Mouse (Mus musculus) T-cell, adult 2 months (primary cell): ENCODE results near the gene Mansc4.

Source experiments
- DNase-seq: peaks from one replicate; pipeline ENCODE4 v3.0.0; 2022; ENCODE audit warnings: low spot score

Gene Mansc4

DNA sequence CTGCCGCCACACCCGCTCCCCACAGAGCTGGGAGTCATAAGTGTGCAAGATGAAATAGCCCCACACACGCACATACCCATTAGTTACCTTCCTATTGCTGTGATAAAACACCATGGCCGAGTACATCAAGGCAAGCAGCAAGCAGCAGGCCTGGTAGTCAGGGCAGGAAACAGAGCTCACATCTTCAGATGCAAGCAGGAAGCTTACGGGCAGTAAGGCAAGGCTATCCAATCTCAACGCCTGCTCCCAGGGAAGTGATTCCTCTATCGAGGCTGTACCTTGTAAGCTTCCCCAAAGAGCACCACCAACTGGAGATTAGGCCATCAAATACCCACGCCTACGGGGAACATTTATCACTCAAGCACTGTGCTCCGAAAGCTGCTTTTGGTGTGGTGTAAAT is 6.9 kb downstream of the Mansc4 start:
- DNase-seq = no peak

DNA sequence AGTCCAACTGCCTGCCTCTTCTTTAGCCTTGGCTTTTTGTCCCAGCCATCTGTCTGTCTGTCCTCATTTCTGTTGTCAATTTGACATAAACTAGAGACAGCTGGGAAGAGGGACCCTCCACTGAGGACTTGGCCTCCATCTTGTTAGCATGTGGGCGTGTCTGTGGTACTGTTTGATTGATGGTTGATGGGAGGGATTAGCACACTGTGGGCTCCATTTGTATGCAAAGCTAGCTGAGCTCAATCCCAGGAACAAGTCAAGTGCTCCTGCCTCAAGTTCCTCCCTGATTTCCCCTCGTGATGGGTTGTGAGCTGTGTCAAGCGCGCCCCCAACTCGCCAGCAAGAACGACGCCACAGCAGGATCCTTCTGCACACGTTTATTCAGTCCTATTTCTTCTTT is 10.0 kb downstream of the Mansc4 start:
- no peak for DNase-seq

DNA sequence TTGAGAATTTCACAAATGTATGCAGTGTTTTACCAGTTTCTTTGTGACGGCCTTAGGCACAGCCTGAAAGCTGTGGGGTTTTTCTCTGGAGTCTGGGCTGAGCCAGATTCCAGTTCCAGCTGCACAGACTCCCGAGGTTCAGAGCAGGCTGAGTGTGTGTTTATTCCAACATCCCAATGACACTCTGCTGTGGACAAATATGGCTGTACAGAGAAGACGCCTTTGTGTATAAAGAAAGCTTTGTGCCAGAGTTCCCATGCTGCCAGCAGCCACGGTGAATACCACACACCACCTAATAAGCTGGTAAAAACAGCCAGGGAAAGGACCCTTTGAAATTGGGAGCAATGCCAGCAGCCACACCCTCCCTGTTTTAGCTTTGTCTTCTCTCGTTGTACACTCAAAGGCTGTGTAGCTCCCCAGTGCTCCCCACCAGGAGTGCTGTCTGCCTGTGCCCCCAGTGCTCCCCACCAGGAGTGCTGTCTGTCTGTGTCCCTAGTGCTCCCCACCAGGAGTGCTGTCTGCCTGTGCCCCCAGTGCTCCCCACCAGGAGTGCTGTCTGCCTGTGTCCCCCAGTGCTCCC is 10.9 kb downstream of the Mansc4 start:
- DNase-seq = no peak

DNA sequence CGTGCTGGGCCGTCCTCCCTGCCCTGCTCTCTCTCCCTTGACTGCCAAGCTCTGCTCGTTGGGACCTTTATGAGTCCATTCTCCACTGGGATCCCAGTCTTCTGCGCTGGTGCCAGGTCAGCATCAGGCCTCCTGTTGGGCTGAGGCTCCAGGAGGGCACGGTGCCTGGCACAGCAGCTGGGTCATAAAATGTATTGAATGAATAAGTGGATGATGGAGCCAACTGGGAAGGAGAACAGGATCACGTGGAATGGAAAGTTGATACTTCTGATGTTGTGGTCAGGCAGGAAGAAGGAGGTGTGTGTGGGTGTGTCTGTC is 21.9 kb downstream of the Mansc4 start:
- DNase-seq = no peak

DNA sequence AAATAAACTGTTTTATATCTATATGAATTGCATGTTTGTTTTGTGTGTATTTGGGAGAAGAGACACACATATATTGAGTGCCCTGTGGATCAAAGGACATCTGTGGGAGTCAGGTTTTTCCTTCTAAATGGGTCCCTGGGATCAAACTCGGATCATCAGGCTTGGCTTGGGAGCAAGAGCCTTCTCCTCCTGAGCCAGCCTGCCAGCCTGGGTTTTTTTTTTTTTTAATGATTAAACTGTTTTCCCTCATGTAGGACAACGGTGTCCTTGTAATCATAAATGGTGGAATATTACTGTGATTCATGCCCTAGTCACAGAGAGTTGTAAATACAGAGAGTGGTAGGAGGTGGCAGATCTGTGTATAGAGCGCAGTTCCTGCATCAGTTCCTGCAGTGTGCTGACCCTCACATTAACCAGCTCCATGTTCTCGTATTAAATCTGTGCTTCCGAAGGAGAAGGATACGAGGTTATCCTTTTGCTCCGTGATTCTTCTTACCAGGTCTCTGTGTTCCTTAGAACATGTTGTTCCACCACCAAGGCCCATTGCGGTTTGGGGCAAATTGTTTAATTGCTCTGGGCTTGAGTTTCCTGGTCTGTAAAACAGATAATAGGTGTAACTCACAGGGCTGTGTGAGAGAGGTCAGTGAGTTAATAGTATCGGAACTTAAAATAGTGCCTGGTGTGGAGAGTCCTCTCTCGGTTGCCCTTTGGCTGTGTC is 22.4 kb downstream of the Mansc4 start:
- no peak for DNase-seq

DNA sequence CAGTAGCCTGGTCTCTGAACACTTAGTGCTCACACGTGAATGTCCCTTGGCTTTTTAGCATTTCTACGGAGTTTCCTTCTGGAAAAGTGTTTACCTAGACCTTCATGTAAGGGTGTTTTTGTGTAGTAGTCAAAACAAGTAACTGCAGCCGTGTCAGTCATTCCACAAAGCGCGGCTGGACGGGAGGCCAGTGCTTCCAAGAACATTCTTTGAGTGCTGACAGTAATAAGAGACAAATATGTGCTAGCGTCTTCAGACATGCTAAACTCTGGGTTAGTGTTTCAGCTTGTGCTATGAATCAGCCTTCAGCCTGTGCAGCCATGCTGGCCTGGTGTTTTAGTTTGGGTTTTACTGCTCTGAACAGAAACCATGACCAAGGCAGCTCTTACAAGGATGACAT is 24.1 kb downstream of the Mansc4 start:
- DNase-seq = no peak

DNA sequence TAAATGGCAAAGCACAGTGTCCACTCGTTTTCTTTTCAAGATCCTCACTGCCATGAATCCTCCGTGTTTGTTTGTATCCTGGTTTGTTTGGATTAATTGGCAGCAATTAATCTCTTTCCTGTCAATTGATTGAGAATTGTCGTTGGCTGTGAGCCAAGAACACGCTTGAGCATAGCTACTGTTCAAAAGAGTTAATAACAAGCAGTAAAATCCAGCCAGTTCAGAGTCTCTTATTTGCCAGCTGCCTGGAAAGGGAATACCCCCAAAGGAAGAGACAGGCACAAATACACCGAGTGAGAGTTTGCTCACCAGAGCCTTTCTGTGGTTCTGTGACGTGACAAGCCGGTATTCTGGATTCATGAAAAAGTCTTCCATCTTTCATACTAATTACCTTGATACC is 24.8 kb downstream of the Mansc4 start:
- DNase-seq = no peak

DNA sequence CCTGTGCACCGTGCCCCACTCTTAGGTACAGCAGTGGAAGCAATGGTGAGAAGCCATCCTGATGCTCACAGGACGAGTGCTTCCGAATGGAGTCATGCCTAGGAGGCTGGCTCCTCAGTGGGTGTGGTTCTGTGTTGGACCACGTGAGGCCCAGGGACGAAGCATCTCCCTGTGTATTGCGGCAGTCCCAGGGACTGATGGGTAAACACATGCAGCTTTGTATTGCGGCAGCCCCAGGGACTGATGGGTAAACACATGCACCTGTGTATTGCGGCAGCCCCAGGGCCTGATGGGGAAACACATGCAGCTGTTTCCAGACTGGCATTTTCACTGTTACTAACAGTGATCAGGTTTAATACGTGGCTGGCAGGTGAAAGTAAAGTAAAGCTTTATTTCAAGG is 25.2 kb downstream of the Mansc4 start:
- no peak for DNase-seq

DNA sequence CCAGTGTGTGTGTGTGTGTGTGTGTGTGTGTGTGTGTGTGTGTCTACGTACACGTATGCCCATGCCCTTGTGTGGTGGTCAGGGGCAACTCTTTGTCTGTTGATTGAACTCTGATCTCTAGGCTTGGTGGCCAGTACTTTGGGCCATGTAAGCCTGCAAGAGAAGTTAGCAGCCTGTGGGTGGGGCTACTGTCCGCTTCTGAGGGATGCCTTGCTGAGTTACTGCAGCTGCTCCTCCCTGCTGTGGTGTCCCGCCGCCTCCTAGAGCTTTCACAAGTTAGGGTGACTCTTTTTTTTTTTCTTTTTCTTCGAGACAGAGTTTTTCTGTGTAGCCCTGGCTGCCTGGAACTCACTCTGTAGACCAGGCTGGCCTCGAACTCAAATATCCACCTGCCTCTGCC is 27.5 kb downstream of the Mansc4 start:
- DNase-seq = no peak

DNA sequence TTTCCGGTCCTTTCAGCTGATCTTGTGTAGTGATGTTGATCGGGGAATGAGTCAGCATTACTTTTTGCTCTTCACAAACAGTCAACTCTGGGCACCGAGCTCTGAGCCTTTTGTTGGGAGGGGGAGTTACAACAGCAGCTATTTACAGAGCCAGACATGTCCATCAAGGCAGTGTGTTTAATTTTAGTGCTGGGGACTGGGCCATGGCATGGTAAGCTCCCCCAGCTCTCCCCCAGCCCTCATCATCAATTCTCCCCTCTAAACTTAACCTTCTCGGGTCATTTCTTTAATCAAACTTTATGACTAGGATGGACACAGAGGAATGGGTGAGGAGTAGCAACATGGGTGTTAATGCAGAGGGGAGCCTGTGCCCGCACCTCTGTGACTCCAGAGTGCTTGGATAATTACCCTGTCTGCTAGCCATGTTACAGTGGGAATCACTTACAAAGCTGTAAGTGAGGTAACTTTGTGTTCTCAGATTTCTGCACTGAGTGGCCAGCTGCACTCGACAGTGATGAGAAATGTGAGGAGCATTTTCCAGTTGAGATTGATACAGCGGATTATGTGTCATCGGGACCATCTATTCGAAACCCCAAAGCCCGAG is 31.4 kb downstream of the Mansc4 start:
- no peak for DNase-seq

DNA sequence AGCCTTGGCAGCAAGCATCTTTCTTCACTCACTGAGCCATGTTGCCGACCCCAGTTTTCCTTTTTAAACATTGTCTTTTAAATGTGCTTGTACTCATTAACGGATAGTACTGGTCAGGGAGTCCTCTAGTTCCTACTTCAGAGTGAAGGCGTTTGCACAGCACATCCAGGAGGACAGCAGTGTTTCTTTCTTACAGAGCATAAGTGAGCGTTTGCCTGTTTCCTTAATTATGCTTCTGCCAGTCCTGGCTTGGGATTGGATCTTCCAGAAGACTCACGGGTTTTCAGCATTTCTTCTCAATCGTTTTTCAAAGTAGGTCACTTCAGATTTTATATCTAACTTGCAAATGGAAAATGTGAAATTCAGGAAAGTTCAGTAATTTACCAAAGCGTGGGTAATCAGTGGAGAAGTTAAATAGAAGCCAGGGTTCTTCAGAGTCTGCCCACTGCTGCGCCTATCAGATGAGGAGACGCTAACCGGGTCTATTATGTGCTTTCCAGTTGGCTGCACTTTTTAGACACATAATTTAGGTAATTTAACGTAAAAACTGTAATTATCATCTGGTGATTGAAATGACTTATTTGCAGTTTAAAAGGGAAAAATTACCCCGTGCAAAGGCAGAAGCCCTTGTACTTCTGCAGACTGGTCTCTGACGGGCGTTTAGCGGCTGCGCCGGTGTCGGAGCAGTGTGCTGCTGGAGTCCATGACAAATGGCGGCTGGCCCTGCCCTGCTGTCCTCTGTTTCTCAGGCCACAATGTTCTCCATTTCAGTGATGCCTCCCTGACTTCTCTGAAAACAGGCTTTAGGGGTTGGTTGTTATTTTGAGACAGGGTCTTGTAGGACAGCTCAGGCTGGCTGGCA is 32.8 kb downstream of the Mansc4 start:
- DNase-seq = no peak

DNA sequence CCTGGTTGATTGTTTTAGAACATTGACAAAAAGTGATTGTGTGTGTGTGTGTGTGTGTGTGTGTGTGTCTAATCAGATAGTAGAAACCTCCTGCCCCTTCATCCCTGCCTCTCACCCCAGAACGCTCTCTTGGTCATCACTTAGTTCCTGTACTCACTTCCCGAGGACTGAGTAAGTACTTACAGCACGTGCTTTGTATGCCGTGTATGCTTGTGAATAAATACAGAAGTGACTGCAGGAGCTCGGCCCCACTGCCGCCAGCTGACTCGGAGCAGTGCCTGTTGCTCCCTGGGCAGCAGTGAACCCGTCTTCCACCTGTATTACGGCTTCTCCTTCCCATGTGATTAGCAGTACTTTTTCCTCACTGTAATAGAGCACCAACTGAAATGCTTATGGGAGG is 34.4 kb downstream of the Mansc4 start:
- no peak for DNase-seq

DNA sequence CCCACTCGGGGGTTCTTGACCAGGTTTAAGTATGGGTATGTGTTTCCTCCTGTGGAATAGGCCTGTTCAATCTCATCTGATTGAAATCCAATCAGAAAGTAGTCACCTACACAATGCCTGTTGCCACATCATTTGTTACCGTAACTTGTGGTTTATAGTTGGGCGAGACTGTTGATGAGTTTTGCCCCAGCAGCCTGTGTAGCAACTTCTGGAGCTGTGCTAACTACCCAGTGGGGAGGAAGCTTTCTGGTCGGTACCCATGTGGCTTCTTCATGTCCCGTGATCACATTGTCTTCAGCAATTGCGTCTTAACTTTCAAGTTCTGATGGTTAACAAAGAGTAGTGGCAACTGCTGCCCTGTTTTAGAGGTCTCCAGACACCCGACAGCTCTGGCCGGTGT is 35.2 kb downstream of the Mansc4 start:
- DNase-seq = no peak

DNA sequence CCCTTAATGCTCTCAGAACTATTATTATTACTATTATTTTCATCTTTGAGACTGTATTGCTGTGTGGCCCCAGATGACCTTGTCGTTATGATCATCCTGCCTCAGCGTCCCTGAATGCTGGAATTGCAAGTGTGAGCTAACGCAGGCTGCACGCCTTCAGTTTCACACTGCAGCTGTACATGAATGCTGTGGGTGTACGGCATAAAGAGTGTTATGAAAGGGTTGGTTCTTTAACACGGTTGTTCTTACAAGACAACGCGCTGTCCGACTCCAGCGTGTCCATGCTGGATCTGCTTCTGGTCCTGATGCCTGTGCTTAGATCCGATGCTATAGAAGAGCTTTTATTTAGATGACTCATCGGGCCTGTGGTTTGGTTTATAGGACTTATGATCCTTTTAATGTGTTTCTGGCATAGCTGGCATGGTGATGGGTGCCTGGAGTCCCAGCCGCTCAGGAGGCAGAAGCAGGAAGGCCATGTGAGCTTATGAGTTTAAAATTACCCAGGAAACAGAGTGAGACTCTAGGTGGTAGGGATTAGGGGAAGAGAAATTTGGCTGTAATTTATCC is 37.5 kb downstream of the Mansc4 start:
- DNase-seq = no peak

DNA sequence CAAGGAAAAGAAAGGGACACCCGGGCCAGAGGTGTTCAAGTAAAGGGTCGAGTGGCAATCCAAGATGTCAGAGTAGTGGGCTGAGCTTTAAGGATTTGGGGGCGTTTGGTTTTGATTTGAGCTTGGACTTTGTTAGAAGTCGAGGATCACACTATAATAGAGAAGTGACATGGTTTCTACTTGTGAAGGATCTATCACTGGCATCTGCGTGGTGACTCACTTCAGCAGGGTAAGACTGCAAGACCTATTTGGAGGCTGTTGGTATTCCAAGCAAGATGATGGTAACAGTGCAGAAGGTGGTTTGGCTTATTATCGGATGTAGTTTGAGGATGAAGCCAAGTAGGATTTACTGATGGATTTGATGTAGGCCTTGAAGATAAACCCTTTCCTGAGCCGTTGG is 43.2 kb downstream of the Mansc4 start:
- DNase-seq = no peak

DNA sequence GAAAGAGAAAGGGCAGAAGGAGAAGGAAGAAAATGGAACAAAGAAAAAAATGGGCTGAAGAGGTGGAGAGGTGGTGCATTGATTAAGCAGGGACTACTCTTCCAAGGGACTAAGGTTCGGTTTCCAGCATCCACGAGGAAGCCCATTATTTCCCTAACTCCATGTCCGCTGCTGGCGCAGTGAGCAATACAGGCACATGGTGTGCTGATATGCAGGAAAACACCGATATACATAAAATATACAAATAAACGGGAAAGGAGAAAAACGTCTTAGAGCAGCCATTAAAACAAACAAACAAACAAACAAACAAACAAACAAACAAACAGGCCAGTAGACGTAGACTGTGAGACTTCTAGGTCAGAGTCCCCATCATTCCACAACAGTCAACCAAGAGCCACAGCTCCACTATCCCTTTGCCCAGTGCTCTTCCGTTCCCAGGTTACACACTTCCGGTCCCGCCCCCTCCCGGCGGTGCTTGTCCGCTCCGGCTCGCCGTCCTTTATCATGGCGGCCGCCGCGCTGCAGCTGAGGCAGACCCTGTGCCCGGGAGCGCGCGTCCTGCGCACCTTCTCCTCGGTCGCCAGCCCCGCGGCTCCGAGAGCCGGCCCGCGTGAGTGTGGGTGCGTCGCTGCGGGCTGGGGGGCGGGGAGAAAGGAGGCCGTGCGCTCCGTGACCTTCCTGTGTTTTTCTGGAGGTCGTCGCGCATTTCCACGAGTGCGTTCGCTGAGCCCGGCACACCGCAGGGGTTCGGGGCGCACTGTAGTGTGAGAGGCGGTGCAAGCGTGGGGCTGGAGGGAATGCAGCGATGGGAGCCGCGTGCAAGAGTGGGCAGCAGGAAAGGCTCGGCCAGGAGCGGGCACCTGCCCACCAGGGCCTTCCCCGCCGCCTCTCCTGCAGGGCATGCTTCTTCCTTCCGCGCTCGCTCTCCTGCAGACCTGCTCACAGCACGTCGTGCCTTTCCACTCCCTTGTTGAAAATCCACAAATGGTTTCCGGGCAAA is 44.2 kb downstream of the Mansc4 start, which contains the start of gene Mrps35:
Gene Mrps35, plus strand, starts transcription at position 474 of the 1,000 bp plus-strand sequence.
- DNase-seq = peak; percentile 84

DNA sequence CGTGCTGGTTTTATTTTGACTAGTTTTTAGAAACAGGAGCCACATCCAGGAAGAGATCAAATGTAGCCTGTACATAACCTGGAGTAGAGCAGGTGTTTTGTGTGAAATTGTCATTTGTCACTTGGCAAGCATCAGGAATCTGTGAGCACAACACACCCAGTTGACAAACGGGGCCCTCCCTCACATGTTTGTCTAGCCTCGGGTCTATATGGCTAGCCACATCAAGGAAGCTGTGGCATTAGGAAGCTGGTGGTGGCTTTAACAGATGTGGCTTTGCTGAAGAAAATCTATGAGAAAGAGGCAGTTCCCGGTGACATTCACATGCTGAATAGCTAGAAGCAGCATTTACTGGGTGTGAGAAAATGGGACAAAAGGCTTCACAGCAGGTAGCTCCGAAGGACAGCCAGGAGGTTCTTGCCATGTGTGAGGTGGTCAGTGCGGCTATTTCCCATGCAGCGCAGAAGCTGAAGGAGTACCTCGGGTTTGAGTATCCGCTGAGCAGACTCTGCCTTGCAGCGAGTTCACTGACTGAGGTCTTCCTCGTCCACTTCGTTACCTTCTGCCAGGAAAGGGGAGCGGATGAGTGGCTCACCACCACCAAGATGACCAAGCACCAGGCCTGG is 54.4 kb downstream of the Mansc4 start, which contains the start of gene Rep15:
Gene Rep15, plus strand, starts transcription at position 282 of the 623 bp plus-strand sequence.
- peak; percentile 7 for DNase-seq

DNA sequence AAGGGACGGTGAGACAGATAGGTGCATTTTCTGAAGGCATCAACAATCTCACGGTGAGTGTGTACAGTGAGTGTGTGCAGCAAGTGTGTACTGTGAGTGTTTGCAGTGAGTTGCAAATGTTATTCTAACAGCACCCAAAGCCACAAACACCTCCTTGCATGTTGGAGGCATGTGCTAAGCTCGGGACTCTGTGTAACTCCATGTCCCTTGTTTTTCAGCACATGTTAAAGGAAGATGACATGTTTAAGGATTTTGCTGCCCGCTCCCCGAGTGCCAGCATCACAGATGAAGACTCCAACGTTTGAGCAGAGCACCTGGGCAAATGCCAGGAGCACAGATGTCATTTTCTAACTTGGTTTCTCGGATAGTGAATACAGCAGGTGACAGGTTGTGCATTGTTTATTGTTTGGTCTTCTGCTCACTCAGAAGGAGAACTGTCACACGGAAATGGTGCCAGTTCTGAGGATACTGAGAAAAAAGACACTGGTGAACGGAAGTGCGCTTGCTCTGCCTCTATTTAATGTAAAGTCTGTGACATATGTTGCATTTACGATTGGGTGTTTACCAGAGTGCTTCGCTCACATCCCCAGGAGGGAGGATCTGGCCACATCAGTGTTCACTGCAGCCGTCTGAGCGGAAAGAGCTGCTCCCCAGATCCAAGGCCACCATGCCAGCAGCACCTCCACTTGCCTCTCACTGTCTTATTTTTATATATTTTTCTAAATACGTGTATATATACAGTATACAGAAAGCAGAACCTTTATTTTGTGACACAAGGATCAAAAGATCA is 56.5 kb downstream of the Mansc4 start:
- no peak for DNase-seq

DNA sequence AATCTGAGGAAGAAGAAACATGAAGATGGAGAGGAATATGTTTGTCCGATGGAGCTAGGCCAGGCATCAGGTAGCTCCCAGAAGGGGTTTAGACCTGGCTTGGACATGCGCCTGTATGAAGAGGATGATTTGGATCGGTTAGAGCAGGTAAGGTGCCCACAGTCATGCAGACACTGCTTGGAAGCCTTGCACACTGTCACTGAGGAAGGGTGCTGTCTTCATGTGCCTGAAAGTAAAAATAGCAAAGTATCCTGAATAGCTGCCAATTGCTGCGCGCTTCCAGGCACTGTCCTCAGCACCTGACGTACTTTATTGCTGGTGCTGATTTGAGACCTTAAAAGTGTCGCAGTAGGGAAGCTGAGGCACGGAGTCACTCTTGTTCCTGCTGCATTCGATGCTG is 57.2 kb downstream of the Mansc4 start:
- DNase-seq = no peak

DNA sequence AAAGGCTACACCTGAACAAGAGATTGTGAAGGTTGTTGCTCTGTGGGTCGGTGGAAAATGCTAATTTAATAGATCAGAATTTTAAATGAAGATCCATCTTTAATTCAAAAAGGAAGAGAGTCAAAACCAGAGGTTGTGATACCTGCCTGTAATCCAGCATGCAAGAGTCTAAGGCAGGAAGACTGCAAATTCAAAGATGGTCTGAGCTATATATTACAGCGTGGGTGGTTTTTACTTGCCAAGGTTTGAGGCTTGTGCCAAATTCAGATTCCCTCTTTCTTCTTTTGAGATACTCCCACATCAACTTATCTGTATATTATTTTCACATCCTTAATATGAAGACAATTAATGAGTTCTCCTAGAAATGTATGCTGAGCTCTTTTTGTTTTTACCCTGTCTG is 58.4 kb downstream of the Mansc4 start:
- no peak for DNase-seq
